Mouse (Mus musculus) stomach, postnatal 0 days (tissue): ENCODE data around the gene Dip2b. TPM values are rescaled to one million over a fixed set of nuclear protein-coding genes. Genes with fewer than 3 reads are reported as not detected.

Experiments
- ATAC-seq: fragments of 200-750 bp; cut with Nextera tagmentation; 2 replicates; pipeline ENCODE4 v1.8.0; 2017; ENCODE audit not compliant: low FRiP score, low TSS enrichment
- DNase-seq: peaks from one replicate; pipeline ENCODE4 v3.0.0-alpha.2; 2016; ENCODE audit warnings: low spot score
- H3K27ac ChIP-seq: fragments of 300-500 bp; sonication (generic); replicated peaks from 2 replicates; pipeline ENCODE4 v1.5.1; 2014; ENCODE audit warnings: mild to moderate bottlenecking, control low read depth
- H3K27me3 ChIP-seq: fragments of 300-500 bp; sonication (generic); 2 replicates; pipeline ENCODE4 v1.6.1; 2014; ENCODE audit warnings: low read length; ENCODE audit not compliant: control insufficient read depth, insufficient read depth
- H3K36me3 ChIP-seq: fragments of 300-500 bp; sonication (generic); 2 replicates; pipeline ENCODE4 v1.6.1; 2014; ENCODE audit warnings: low read length, mixed read lengths; ENCODE audit not compliant: control insufficient read depth, insufficient read depth
- H3K4me1 ChIP-seq: fragments of 300-500 bp; sonication (generic); replicated peaks from 2 replicates; pipeline ENCODE4 v1.6.1; 2014; ENCODE audit warnings: antibody characterized with exemption; ENCODE audit not compliant: control insufficient read depth, insufficient read depth
- H3K4me2 ChIP-seq: fragments of 300-500 bp; sonication (generic); replicated peaks from 2 replicates; pipeline ENCODE4 v1.6.1; 2014; ENCODE audit warnings: low read depth, mild to moderate bottlenecking, control low read depth, moderate library complexity
- H3K4me3 ChIP-seq: fragments of 300-500 bp; sonication (generic); 2 replicates; pipeline ENCODE4 v1.5.1; 2014; ENCODE audit warnings: low read depth, low read length, control low read depth
- H3K9ac ChIP-seq: fragments of 300-500 bp; sonication (generic); 2 replicates; pipeline ENCODE4 v1.6.1; 2014; ENCODE audit warnings: mild to moderate bottlenecking, low read length, control low read depth, mixed read lengths
- H3K9me3 ChIP-seq: fragments of 300-500 bp; sonication (generic); 2 replicates; pipeline ENCODE4 v1.6.1; 2016; ENCODE audit warnings: low read length; ENCODE audit not compliant: control insufficient read depth
- CTCF ChIP-seq: IDR thresholded peaks from 2 replicates; pipeline ENCODE4 v1.5.1; 2016; ENCODE audit warnings: antibody characterized with exemption, low read depth, mild to moderate bottlenecking, moderate library complexity
- EP300 ChIP-seq: optimal IDR thresholded peaks from 2 replicates; pipeline ENCODE3; 2016; ENCODE audit warnings: antibody characterized with exemption
- WGBS: fragments of 180-500 bp; shearing (Covaris S2); extraction: QIAGEN DNeasy Blood & Tissue Kit; methylation state at CpG from one replicate; pipeline ENCODE4 v1.1.7; 2014; 5-methylcytosine and 5-hydroxymethylcytosine counted together
- polyA plus RNA-seq: library from polyadenylated mRNA; unstranded; fragments of >200 nt; fragmentation: Nextera tagmentation; extraction: Ambion mirVana; gene quantifications from 2 replicates; pipeline ENCODE4 v1.2.1, GENCODE M21; 2015

Gene Dip2b
- polyA plus RNA-seq, 1 experiment from 2014 or later, result 5.2 TPM

DNA sequence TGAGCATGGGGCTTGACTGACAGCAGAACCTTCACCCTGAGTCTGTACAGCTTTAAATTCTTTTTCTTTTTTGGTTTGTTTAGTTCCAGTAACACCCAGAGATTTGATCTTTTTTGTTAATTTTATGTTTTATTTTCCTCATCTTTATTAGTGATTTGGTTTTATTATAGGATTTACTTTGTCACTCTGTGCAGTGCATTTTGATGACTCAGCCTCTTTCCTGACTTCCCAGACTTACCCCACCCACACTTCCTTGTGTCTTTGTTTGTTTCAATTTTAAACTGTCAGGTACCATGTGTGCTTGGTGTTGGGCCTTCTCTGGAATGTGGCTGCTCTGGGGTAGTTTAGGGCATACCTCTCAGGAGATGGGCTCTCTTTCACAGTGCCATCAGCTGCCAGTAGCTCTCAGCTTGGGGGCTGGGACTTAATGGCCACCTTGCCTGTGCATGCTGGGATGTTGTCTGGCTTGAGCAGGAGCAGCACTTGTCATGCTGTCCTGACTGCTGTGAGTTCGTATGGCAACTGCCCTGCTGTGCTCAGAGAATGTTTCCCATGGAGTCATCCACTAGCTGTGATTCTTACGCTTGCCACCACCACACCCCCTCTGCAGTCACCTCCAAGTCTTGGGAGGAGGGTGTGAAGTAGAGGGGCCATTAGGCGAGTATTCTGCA is 125.1 kb downstream of the Dip2b start:
- Histone ChIP-seq H3K9me3 (no peaks in the 10 kb centered on the region), H3K27ac (no peak overlapping the region), H3K4me2 (no peak overlapping the region), H3K9ac (no peak overlapping the region), H3K36me3 (peaks cover 14% of the 10 kb centered on the region), H3K4me1 (no peaks in the 10 kb centered on the region), H3K27me3 (no peaks in the 10 kb centered on the region), H3K4me3 (no peak overlapping the region)
- no peak for TF ChIP-seq CTCF
- TF ChIP-seq EP300, result no peak
- DNase-seq, result no peak
- WGBS, result 86% methylated on average over 3 of the region's 3 CpGs
- ATAC-seq, result no peak

DNA sequence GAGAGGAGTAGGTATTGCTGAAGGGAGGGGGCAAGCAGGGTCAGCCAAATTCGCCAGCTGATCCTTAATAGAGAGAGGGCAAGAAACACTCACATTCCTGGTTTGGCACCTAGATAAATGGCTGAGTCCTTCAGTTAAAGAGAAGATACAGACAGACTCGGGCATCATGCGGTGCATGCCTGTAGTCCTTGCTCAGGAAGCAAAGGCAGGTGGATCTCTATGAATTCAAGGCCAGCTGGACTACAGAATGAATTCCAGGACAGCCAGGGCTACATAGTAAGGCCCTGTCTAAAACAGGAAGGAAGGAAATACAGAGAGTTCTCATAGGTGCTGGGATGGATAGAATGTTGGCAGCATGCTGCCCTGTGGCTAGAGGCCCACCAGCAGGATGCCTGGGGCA is 128.0 kb downstream of the Dip2b start:
- H3K27ac ChIP-seq, result no peak overlapping the region
- DNase-seq (no peak), ATAC-seq (no peak)
- H3K4me3 ChIP-seq, result no peak overlapping the region
- H3K4me1 ChIP-seq, result no peaks in the 10 kb centered on the region
- WGBS, result 77% methylated on average over 3 of the region's 3 CpGs
- H3K9ac ChIP-seq, result no peak overlapping the region
- H3K36me3 ChIP-seq, result peaks cover 25% of the 10 kb centered on the region
- no peaks in the 10 kb centered on the region for H3K27me3 ChIP-seq
- no peak for TF ChIP-seq EP300
- TF ChIP-seq CTCF, result no peak
- no peak overlapping the region for H3K4me2 ChIP-seq
- no peaks in the 10 kb centered on the region for H3K9me3 ChIP-seq

DNA sequence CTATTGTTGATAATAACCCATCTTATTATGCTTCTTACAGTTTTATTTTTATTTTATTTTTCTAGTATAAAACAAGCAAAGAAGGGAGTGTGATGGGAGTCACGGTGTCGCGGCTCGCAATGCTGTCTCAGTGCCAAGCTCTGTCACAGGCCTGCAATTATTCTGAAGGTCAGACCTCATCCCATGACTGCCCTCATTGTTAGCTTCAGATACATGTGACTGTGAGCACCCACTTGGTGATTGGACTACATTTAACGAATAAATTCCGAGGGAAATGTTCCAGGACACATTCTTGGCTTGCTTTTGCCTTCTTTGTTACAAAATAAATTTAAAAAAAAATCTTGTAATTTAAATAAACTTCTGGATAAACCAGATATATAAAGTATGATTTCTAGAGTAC is 129.3 kb downstream of the Dip2b start:
- no peak overlapping the region for H3K4me2 ChIP-seq
- H3K27me3 ChIP-seq, result no peaks in the 10 kb centered on the region
- H3K4me3 ChIP-seq, result no peak overlapping the region
- peaks cover 24% of the 10 kb centered on the region for H3K36me3 ChIP-seq
- TF ChIP-seq CTCF (no peak), EP300 (no peak)
- DNase-seq (no peak), ATAC-seq (no peak)
- no peak overlapping the region for H3K27ac ChIP-seq
- no peaks in the 10 kb centered on the region for H3K9me3 ChIP-seq
- H3K9ac ChIP-seq, result no peak overlapping the region
- 62% methylated on average over 6 of the region's 6 CpGs for WGBS
- H3K4me1 ChIP-seq, result no peaks in the 10 kb centered on the region

DNA sequence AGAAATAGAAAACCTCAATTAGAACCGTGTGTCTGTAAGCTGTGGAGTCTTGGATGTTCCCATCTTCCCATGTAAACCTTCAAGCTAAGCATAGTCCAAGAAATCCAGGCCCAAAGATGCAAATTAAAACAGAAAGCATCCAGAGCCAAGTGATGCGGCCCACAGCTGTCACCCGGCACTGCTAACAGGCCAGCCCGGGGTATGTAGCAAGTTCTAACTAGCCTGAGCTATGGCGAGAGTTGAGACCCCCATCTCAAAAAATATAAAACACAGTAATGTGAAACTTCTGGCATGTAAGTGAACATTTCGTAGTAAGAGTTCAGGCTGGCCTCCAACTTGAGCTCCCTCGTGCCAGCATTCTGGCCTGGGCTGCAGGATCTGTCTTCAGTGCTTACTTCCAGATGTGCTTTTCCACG is 129.7 kb downstream of the Dip2b start:
- Histone ChIP-seq H3K27ac (peak overlapping the region; percentile 25; the same call in 1 of the 2 replicates), H3K9me3 (no peaks in the 10 kb centered on the region), H3K36me3 (peaks cover 24% of the 10 kb centered on the region), H3K4me3 (no peak overlapping the region), H3K27me3 (no peaks in the 10 kb centered on the region), H3K9ac (no peak overlapping the region), H3K4me1 (no peaks in the 10 kb centered on the region), H3K4me2 (no peak overlapping the region)
- no peak for ATAC-seq
- TF ChIP-seq EP300 (no peak), CTCF (no peak)
- 61% methylated on average over 8 of the region's 8 CpGs for WGBS
- DNase-seq, result no peak

DNA sequence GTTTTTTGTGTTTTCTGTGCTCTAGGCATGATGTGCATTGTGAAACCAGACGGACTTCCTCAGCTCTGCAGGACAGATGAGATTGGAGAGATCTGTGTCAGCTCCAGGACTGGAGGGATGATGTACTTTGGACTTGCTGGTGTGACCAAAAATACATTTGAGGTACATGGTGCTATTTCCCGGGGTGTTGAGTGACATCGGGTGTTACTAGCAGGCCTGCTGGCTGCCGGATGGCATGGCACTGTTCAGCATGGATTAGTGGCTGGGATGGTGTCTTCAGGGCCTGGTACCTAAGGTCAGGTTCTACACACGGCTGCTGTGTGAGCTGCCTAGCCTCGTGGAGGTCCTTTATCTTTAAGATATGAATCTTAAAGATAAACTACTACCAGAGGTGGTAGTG is 136.7 kb downstream of the Dip2b start:
- H3K27me3 ChIP-seq, result no peaks in the 10 kb centered on the region
- 76% methylated on average over 6 of the region's 6 CpGs for WGBS
- no peak overlapping the region for H3K4me3 ChIP-seq
- no peak overlapping the region for H3K9ac ChIP-seq
- no peaks in the 10 kb centered on the region for H3K4me1 ChIP-seq
- TF ChIP-seq CTCF (no peak), EP300 (no peak)
- ATAC-seq (no peak), DNase-seq (no peak)
- no peak overlapping the region for H3K4me2 ChIP-seq
- no peaks in the 10 kb centered on the region for H3K9me3 ChIP-seq
- no peak overlapping the region for H3K27ac ChIP-seq
- H3K36me3 ChIP-seq, result peaks cover 25% of the 10 kb centered on the region

DNA sequence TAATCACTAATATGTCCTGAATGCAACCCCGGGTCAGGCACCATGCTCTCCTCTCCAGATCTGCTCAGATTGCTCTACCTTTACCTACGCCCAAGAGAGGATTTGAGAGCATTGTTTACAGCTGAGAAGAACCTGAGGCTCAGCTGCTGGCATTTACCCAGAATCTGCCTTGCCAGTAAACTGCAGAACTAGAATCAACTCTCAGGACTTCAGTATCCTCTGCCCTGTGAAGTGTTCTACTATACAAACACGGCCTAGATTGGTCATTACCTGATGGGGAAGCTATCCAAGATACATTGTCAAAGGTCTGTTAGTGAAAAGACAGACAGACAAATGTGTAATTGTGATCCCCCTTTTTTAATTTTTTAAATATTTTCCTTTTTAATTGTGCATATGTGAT is 138.7 kb downstream of the Dip2b start:
- H3K9ac ChIP-seq, result no peak overlapping the region
- H3K9me3 ChIP-seq, result no peaks in the 10 kb centered on the region
- DNase-seq, result no peak
- no peak for ATAC-seq
- no peak overlapping the region for H3K4me3 ChIP-seq
- no peak for TF ChIP-seq EP300
- TF ChIP-seq CTCF, result no peak
- H3K4me1 ChIP-seq, result no peaks in the 10 kb centered on the region
- WGBS, result 81% methylated on average over 3 of the region's 3 CpGs
- no peak overlapping the region for H3K27ac ChIP-seq
- peaks cover 17% of the 10 kb centered on the region for H3K36me3 ChIP-seq
- no peaks in the 10 kb centered on the region for H3K27me3 ChIP-seq
- H3K4me2 ChIP-seq, result no peak overlapping the region
